Mouse (Mus musculus): Measurements from ENCODE around the gene Smc6. TPM values are rescaled to one million over a fixed set of nuclear protein-coding genes. Genes with fewer than 3 reads are reported as not detected.

The Smc6 gene
- polyA plus RNA-seq, 1 experiment from 2014 or later = 111 TPM

GRCm38 (mm10) chr12:11342020-11342600 is 76.4 kb downstream of the Smc6 start:
- Histone ChIP-seq H3K9ac (ENCODE audit: low read depth, low read length) (no peak overlapping the region), H3K4me1 (ENCODE audit: control insufficient read depth, insufficient read depth, low read length) (no peaks in the 10 kb centered on the region), H3K4me2 (no peak overlapping the region), H3K27me3 (ENCODE audit: control insufficient read depth, insufficient read depth, low read length) (no peaks in the 10 kb centered on the region), H3K36me3 (ENCODE audit: control insufficient read depth, insufficient read depth, low read length) (no peaks in the 10 kb centered on the region), H3K4me3 (ENCODE audit: low read depth, low read length) (no peak overlapping the region), H3K9me3 (replicated peaks; ENCODE audit: control insufficient read depth, low read length) (no peaks in the 10 kb centered on the region), H3K27ac (ENCODE audit: low read depth, low read length) (no peak overlapping the region)
- WGBS (ENCODE audit: insufficient replicate concordance) = 71% methylated on average over 6 of the region's 6 CpGs
- no peak for ATAC-seq (replicated peaks; ENCODE audit: insufficient number of reproducible peaks, low FRiP score, low TSS enrichment)

GRCm38 (mm10) chr12:11345963-11346362 is 80.3 kb downstream of the Smc6 start:
- no peaks in the 10 kb centered on the region for H3K36me3 ChIP-seq (ENCODE audit: control insufficient read depth, insufficient read depth, low read length)
- H3K27ac ChIP-seq (ENCODE audit: low read depth, low read length) = no peak overlapping the region
- no peak for ATAC-seq (replicated peaks; ENCODE audit: insufficient number of reproducible peaks, low FRiP score, low TSS enrichment)
- no peaks in the 10 kb centered on the region for H3K27me3 ChIP-seq (ENCODE audit: control insufficient read depth, insufficient read depth, low read length)
- H3K4me1 ChIP-seq (ENCODE audit: control insufficient read depth, insufficient read depth, low read length) = no peaks in the 10 kb centered on the region
- H3K4me2 ChIP-seq = no peak overlapping the region
- 58% methylated on average over 2 of the region's 2 CpGs for WGBS (ENCODE audit: insufficient replicate concordance)
- no peak overlapping the region for H3K4me3 ChIP-seq (ENCODE audit: low read depth, low read length)
- no peaks in the 10 kb centered on the region for H3K9me3 ChIP-seq (replicated peaks; ENCODE audit: control insufficient read depth, low read length)
- no peak overlapping the region for H3K9ac ChIP-seq (ENCODE audit: low read depth, low read length)

- WGBS (ENCODE audit: insufficient replicate concordance) = 5% methylated on average over 1 of the region's 1 CpGs
- ATAC-seq (replicated peaks; ENCODE audit: insufficient number of reproducible peaks, low FRiP score, low TSS enrichment) = no peak
- Histone ChIP-seq H3K9ac (ENCODE audit: low read depth, low read length) (no peak overlapping the region), H3K36me3 (ENCODE audit: control insufficient read depth, insufficient read depth, low read length) (no peaks in the 10 kb centered on the region), H3K4me2 (no peak overlapping the region), H3K9me3 (replicated peaks; ENCODE audit: control insufficient read depth, low read length) (no peaks in the 10 kb centered on the region), H3K4me1 (ENCODE audit: control insufficient read depth, insufficient read depth, low read length) (no peaks in the 10 kb centered on the region), H3K27ac (ENCODE audit: low read depth, low read length) (no peak overlapping the region), H3K4me3 (ENCODE audit: low read depth, low read length) (no peak overlapping the region), H3K27me3 (ENCODE audit: control insufficient read depth, insufficient read depth, low read length) (no peaks in the 10 kb centered on the region)
Measured at GRCm38 (mm10) chr12:11348423-11348822, 82.7 kb downstream of the Smc6 start.

GRCm38 (mm10) chr12:11349870-11350269 is 84.2 kb downstream of the Smc6 start:
- Histone ChIP-seq H3K9me3 (replicated peaks; ENCODE audit: control insufficient read depth, low read length) (no peaks in the 10 kb centered on the region), H3K27ac (ENCODE audit: low read depth, low read length) (no peak overlapping the region), H3K27me3 (ENCODE audit: control insufficient read depth, insufficient read depth, low read length) (no peaks in the 10 kb centered on the region), H3K4me3 (ENCODE audit: low read depth, low read length) (no peak overlapping the region), H3K36me3 (ENCODE audit: control insufficient read depth, insufficient read depth, low read length) (no peaks in the 10 kb centered on the region), H3K4me2 (no peak overlapping the region), H3K9ac (ENCODE audit: low read depth, low read length) (no peak overlapping the region), H3K4me1 (ENCODE audit: control insufficient read depth, insufficient read depth, low read length) (no peaks in the 10 kb centered on the region)
- 53% methylated on average over 5 of the region's 5 CpGs for WGBS (ENCODE audit: insufficient replicate concordance)
- no peak for ATAC-seq (replicated peaks; ENCODE audit: insufficient number of reproducible peaks, low FRiP score, low TSS enrichment)

GRCm38 (mm10) chr12:11350895-11351294 is 85.2 kb downstream of the Smc6 start:
- Histone ChIP-seq H3K4me2 (no peak overlapping the region), H3K9me3 (replicated peaks; ENCODE audit: control insufficient read depth, low read length) (no peaks in the 10 kb centered on the region), H3K4me3 (ENCODE audit: low read depth, low read length) (no peak overlapping the region), H3K27me3 (ENCODE audit: control insufficient read depth, insufficient read depth, low read length) (no peaks in the 10 kb centered on the region), H3K9ac (ENCODE audit: low read depth, low read length) (no peak overlapping the region), H3K4me1 (ENCODE audit: control insufficient read depth, insufficient read depth, low read length) (no peaks in the 10 kb centered on the region), H3K36me3 (ENCODE audit: control insufficient read depth, insufficient read depth, low read length) (no peaks in the 10 kb centered on the region), H3K27ac (ENCODE audit: low read depth, low read length) (no peak overlapping the region)
- no peak for ATAC-seq (replicated peaks; ENCODE audit: insufficient number of reproducible peaks, low FRiP score, low TSS enrichment)
- 33% methylated on average over 5 of the region's 5 CpGs for WGBS (ENCODE audit: insufficient replicate concordance)

GRCm38 (mm10) chr12:11362435-11362834 is 96.7 kb downstream of the Smc6 start:
- Histone ChIP-seq H3K9ac (ENCODE audit: low read depth, low read length) (no peak overlapping the region), H3K4me3 (ENCODE audit: low read depth, low read length) (no peak overlapping the region), H3K27me3 (ENCODE audit: control insufficient read depth, insufficient read depth, low read length) (no peaks in the 10 kb centered on the region), H3K4me1 (ENCODE audit: control insufficient read depth, insufficient read depth, low read length) (0 out of 2 replicates have a peak, but pooled peaks cover 3% of the 10 kb centered on the region), H3K9me3 (replicated peaks; ENCODE audit: control insufficient read depth, low read length) (no peaks in the 10 kb centered on the region), H3K4me2 (no peak overlapping the region), H3K36me3 (ENCODE audit: control insufficient read depth, insufficient read depth, low read length) (no peaks in the 10 kb centered on the region), H3K27ac (ENCODE audit: low read depth, low read length) (no peak overlapping the region)
- 87% methylated on average over 6 of the region's 6 CpGs for WGBS (ENCODE audit: insufficient replicate concordance)
- no peak for ATAC-seq (replicated peaks; ENCODE audit: insufficient number of reproducible peaks, low FRiP score, low TSS enrichment)

- H3K4me1 ChIP-seq (ENCODE audit: control insufficient read depth, insufficient read depth, low read length) = 0 out of 2 replicates have a peak, but pooled peaks cover 3% of the 10 kb centered on the region
- H3K27ac ChIP-seq (ENCODE audit: low read depth, low read length) = no peak overlapping the region
- H3K36me3 ChIP-seq (ENCODE audit: control insufficient read depth, insufficient read depth, low read length) = no peaks in the 10 kb centered on the region
- H3K4me2 ChIP-seq = no peak overlapping the region
- ATAC-seq (replicated peaks; ENCODE audit: insufficient number of reproducible peaks, low FRiP score, low TSS enrichment) = no peak
- H3K27me3 ChIP-seq (ENCODE audit: control insufficient read depth, insufficient read depth, low read length) = no peaks in the 10 kb centered on the region
- H3K9me3 ChIP-seq (replicated peaks; ENCODE audit: control insufficient read depth, low read length) = no peaks in the 10 kb centered on the region
- 51% methylated on average over 6 of the region's 6 CpGs for WGBS (ENCODE audit: insufficient replicate concordance)
- no peak overlapping the region for H3K9ac ChIP-seq (ENCODE audit: low read depth, low read length)
- no peak overlapping the region for H3K4me3 ChIP-seq (ENCODE audit: low read depth, low read length)
Measured at GRCm38 (mm10) chr12:11364870-11365269, 99.2 kb downstream of the Smc6 start.

GRCm38 (mm10) chr12:11367099-11367765 is 101.5 kb downstream of the Smc6 start:
- Histone ChIP-seq H3K4me3 (ENCODE audit: low read depth, low read length) (no peak overlapping the region), H3K27me3 (ENCODE audit: control insufficient read depth, insufficient read depth, low read length) (no peaks in the 10 kb centered on the region), H3K9me3 (replicated peaks; ENCODE audit: control insufficient read depth, low read length) (no peaks in the 10 kb centered on the region), H3K36me3 (ENCODE audit: control insufficient read depth, insufficient read depth, low read length) (no peaks in the 10 kb centered on the region), H3K27ac (ENCODE audit: low read depth, low read length) (no peak overlapping the region), H3K9ac (ENCODE audit: low read depth, low read length) (no peak overlapping the region), H3K4me1 (ENCODE audit: control insufficient read depth, insufficient read depth, low read length) (0 out of 2 replicates have a peak, but pooled peaks cover 3% of the 10 kb centered on the region), H3K4me2 (no peak overlapping the region)
- no peak for ATAC-seq (replicated peaks; ENCODE audit: insufficient number of reproducible peaks, low FRiP score, low TSS enrichment)
- WGBS (ENCODE audit: insufficient replicate concordance) = 15% methylated on average over 3 of the region's 3 CpGs
